Mouse (Mus musculus): ENCODE data around the gene Nat8f1. TPM values are rescaled to one million over a fixed set of nuclear protein-coding genes. Genes with fewer than 3 reads are reported as not detected.

Gene Nat8f1
- total RNA-seq, 2 experiments from 2014 or later = 19.1 to 23.1 TPM

Other genes with a start within 250 kb of the Nat8f1 start
- 1 to 10 TPM; 1.7 to 2.7 TPM for gene Nat8f7, start 202.5 kb downstream of the Nat8f1 start, total RNA-seq (2021)
- gene Nat8f3, start 149.9 kb downstream of the Nat8f1 start, total RNA-seq (2021) = 1 to 10 TPM; 1.6 to 1.7 TPM
- gene Nat8f6, start 94.7 kb downstream of the Nat8f1 start, total RNA-seq (2021) = 1 to 10 TPM; 1.3 to 1.4 TPM
- gene Nat8f5, start 94.7 kb downstream of the Nat8f1 start, total RNA-seq (2021) = 1 to 10 TPM; 4.6 to 4.8 TPM
- 1 to 10 TPM; 2.8 to 2.9 TPM for gene Nat8, start 83.6 kb downstream of the Nat8f1 start, total RNA-seq (2021)
- 1 to 10 TPM; 1.0 to 1.2 TPM for gene Nat8f2, start 46.5 kb downstream of the Nat8f1 start, total RNA-seq (2021)
- 1 to 10 TPM; 4.6 to 5.5 TPM for gene Nat8f4, start 10.8 kb downstream of the Nat8f1 start, total RNA-seq (2021)
- gene Tprkb, start 3.8 kb downstream of the Nat8f1 start, total RNA-seq (2021) = 10 to 100 TPM; 60.9 to 70.3 TPM
- gene Dusp11, start 46.0 kb upstream of the Nat8f1 start, total RNA-seq (2021) = 10 to 100 TPM; 83.3 to 89.0 TPM
- not detected for gene Figla, start 100.5 kb upstream of the Nat8f1 start, total RNA-seq (2021)
- gene Add2, start 113.0 kb upstream of the Nat8f1 start, total RNA-seq (2021) = 100 to 1,000 TPM; 241 to 253 TPM